Mouse (Mus musculus) gastrocnemius, postnatal 14 days (tissue): ENCODE measurements at regions not wholly inside any gene's neighbourhood (a gene's known extent, or its start where the extent isn't known, plus 50 kb on each side); places are given as distances from the start of the nearest gene placed in this dataset.

ENCODE experiments used
- DNase-seq: peaks from one replicate; pipeline ENCODE4 v3.0.0; 2021; ENCODE audit warnings: mixed read lengths
- intact Hi-C: fragments of 180-260 bp; cut with DNase I; formaldehyde crosslinking; loops from one replicate; pipeline ENCODE4 v1.15.1; 2025; ENCODE audit warnings: low total_unique reads

DNA sequence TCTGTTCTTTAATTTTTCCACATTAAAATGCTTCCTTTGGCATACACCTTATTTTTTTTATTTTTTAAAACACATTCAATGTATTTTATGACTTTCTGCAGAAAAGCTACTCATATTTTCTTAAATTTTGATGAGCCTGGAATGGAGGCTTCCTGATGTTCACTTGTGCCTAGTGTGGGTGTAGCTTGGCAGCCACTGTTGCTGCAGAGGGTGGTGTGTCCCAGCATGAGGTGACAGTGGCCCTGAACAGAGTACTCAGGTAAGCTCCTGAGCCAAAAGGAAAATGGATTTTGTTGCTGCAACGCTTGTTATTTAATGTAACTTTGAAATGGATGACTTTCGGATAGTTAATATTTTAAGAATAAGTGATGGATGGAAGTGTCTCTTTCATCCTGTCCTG lies 170.6 kb downstream of the Eipr1 start:
- DNase-seq: no peak

GRCm38 (mm10) chr12:28925206-28925605 lies 173.6 kb downstream of the Eipr1 start:
- no peak for DNase-seq
- intact Hi-C loops: no loop called here

More for the DNA sequence above, 170.6 kb downstream of the Eipr1 start:
- intact Hi-C loops: no loop called here

DNA sequence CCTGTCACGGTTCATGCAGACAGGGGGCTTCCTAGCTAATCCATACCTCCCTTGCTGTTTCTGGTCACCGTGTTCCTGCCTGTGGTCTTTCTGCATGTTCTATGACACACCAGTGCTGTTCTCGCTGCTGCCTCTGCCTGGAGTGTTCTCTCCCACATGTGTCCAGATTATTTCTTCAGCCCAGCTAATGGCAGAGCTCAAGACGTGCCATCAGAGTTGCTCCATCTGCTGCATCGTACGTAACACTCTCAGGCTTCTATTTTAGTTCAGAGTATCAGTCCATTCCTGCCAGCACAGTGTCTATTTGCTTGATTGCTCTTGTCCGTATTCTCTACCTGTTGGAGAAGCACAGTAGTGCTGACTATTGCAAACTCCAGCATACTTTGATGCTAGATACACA lies 188.3 kb downstream of the Eipr1 start:
- DNase-seq: no peak
- intact Hi-C loops: no loop called here

- intact Hi-C loops: no loop called here
Measured at GRCm38 (mm10) chr12:28948889-28949288, 197.3 kb downstream of the Eipr1 start.

DNA sequence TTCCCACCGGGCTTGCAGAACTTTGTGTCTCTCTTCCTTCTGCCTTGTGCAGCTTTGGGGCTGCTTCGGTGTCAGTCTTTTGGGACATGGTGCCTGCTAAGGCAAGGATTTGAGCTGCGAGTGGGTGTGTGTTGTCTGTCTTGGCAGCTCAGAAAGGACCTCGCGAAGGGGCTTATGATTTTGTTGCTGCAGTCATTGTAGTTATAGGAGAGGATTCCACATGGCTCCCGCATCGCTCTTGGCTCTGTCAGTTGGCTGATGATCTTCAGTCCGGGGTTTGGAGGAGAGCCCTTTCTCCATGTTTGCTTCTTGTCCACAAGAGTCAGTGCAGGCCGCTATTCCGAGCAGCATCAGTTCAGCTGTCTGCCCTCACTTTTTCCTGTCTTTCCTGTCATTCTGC lies 197.7 kb downstream of the Eipr1 start:
- intact Hi-C loops: no loop called here
- no peak for DNase-seq

More at GRCm38 (mm10) chr12:28948889-28949288, 197.3 kb downstream of the Eipr1 start:
- DNase-seq: no peak

DNA sequence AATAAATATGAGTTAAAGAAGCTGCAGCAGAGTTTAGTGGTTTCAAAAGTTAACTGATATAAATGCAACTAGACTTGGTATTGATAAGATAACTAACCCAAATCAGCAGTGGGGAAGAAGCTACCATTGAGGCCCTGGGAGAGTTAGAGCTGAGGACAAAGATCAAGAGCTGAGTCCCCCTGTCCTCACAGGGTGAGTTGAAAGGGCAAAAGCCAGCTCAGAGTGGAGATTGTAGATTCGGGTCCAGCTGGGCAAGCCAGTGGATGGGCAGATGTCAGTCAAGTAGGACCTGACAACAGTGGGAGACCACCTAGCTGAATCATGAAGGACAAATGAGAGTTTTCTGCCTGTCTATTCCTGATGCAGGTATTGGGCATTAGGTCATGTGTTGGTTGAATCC lies 205.6 kb downstream of the Eipr1 start:
- intact Hi-C loops: no loop called here
- no peak for DNase-seq

DNA sequence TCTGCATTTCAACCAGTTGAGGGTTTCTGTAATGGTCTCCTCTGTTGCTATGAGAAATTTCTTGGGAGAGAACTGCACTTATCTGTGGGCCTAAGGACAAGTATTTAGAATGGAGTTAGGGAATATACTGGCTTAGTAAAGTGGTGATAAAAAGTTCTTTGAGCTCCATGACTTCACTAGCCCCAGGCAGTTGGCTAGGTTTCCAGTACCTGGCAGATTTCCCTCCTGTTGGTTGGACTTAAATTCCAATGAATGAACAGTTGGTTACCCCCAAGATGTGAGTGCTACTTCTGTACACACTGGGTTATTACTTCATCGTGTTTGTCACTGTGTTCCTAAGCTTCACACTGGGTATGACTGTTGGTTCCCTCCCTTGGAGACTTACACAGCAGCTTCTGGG lies 207.1 kb downstream of the Eipr1 start:
- intact Hi-C loops: no loop called here
- DNase-seq: no peak

DNA sequence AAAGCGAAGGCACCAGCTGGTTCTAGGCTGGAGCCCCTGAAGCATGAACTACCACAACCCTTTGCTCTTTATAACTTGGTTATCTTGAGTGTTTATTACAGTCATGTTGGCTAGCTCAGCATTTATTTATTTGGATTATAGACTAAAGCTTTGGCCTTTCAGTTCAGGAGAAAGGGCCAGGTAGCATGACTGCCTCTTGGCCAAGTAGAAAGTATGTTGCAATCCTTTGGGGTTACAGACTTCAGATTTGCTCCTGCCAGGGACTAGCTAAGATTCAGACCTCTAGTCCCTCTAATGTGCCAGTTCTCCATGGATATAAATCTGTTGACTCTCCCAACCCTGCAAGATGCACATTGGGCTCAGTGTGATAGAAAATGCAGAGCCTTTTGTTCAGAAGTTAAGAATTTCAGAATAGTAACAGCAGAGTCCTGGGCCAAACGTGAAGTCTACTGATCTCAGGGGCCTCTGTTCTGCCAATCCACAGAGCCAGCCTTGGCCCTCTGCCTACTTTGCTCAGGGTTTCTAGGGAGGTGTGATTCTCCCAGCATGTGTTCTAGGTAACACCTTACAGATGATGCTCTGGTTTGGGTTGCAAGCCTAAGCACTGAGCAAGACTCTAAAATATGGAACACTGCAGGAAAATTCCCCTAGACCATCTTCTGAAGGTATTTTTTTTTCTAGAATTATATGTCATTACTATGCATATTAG lies 218.2 kb downstream of the Eipr1 start:
- intact Hi-C loops: no loop called here
- DNase-seq: no peak

DNA sequence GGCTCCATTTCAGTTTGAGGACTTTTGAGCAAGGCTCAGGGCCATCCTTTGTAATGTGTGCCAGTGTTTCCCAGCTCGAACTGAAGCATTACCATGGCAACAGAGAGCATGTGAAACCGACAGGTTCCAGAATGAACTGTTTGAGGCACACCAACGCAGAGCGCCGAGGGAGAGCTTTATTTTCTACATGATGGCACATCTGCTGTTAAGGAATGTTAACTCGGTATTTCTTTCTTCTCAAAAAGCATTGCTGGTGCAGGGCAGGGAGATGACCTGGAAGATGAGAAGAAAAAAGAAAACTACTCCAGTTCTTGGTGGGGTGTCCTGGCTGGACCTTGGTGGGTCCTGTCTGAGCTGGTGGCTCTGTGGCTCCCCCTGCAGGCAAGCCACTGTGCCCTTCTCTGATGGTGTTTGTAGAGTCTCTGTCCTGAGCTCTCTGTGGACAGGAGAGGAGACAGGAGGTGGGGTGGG lies 223.0 kb downstream of the Eipr1 start:
- intact Hi-C loops: no loop called here
- no peak for DNase-seq

GRCm38 (mm10) chr12:28975249-28975648 lies 223.6 kb downstream of the Eipr1 start:
- intact Hi-C loops: no loop called here
- no peak for DNase-seq

GRCm38 (mm10) chr12:28979679-28980078 lies 228.1 kb downstream of the Eipr1 start:
- no peak for DNase-seq
- intact Hi-C loops: no loop called here

DNA sequence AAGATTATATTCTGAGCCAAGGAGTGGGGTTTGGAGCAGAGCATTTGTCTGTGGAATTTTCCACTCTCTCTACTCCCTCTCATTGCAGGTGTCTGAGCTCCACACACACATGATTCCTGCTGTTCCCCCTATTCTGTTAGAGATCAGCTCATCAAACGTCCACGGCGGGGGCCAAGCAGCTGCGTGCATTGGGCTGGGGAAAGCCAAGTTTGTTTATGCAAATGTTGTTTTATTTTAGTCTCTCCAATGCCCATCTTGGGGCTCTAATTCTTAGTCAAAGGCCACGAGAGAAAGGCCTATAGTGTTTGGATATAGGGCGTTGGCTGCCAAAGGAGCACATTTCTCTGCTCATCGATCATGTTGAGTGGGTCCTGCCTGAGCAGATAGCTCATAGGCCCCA lies 234.6 kb downstream of the Eipr1 start:
- DNase-seq: no peak
- intact Hi-C loops: no loop called here

- intact Hi-C loops: no loop called here
- DNase-seq: no peak
Measured at GRCm38 (mm10) chr12:28997474-28998192, 246.0 kb downstream of the Eipr1 start.

GRCm38 (mm10) chr12:28999963-29000451 lies 248.4 kb downstream of the Eipr1 start:
- no peak for DNase-seq
- intact Hi-C loops: no loop called here

DNA sequence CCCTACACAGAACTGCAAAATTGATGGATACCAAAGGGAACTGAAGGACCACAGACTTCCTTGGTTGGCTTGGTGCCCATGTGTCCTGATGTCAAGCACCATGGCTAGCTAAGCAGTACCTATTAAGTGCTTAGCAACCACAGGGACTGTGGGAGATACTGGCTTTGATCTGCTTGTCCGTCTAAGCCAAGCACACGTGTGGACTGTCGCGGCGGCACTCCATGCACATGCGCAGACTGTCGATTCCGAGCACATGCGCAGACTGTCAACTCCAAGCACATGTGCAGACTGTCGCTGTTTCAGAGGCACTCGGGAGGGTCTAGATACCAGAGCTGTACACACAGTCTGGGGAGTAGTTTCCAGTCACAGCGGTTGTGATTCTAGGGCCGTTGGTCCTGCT lies 252.9 kb downstream of the Eipr1 start:
- intact Hi-C loops: no loop called here
- no peak for DNase-seq

DNA sequence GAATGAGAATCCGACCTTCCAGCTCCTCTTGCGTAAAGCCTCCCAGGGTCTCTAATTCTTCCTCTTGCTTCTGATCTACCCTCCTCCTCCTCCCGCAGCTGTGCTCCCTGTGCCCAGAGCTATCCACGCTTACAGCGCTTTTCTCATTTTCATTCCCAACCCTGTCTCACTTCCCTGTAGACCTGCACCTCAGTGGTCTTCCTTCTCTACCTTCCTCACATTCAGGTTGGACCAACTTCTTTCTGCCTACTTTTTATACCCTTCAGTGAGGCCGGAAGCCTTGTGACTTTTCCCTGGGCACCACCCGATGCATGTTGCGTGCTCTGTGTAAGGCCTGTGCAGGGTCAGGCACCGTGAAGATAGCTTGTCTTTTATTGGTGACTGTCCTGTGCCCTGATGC lies 263.0 kb downstream of the Eipr1 start:
- intact Hi-C loops: no loop called here
- DNase-seq: no peak

DNA sequence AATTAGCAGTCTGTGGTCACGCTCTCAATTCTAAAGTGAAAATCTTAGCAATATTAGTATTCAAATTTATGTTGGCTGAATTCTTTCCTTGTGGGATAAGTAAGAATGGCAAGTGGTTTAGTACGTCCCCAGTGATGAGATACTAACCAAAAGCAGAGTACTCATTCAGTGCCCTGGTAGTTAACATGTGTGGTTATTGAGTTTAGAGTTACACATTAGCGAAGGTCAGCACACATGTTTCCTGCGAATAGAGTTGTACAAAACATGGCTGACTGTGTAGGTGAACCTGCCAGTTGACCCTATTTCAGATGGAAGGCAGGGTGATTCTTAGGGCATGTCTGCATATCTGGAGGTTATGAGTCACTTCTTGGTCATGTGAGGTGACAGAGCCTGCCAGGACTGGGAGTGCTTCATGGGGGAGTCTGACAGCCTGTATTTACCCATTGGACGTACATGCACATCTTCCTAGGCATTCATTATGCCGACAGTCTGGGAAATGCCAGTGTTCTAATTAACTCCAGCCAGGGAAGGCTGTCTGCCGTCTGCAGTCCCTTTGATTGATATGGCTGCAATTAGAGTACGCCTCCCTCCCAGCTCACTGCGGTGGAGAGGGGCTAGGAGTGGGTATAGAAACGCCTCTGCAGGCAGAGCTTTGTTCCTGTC lies 263.7 kb downstream of the Eipr1 start:
- no peak for DNase-seq
- intact Hi-C loops: no loop called here

- intact Hi-C loops: no loop called here
- DNase-seq: no peak
Measured at GRCm38 (mm10) chr12:29021152-29021551, 269.5 kb downstream of the Eipr1 start.

DNA sequence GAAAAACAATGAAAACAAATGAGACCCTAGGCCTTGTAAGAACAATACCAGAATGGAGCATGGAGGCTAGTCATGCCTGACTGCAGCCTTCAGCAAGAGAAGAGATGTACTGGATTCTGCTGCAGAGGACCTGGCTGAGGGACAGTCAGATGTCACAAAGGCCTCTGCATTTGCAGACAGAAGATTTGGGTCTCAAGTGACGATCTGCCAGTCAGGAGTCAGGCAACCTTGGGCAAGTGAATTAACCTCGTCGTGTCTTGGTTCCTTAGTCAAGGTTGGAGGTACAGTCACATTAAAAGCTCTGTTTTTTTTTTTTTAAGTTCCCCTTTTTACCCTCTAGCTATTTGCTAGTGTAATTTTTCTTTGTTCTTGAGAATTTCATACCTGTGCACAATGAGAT lies 276.6 kb downstream of the Eipr1 start:
- intact Hi-C loops: no loop called here
- no peak for DNase-seq

DNA sequence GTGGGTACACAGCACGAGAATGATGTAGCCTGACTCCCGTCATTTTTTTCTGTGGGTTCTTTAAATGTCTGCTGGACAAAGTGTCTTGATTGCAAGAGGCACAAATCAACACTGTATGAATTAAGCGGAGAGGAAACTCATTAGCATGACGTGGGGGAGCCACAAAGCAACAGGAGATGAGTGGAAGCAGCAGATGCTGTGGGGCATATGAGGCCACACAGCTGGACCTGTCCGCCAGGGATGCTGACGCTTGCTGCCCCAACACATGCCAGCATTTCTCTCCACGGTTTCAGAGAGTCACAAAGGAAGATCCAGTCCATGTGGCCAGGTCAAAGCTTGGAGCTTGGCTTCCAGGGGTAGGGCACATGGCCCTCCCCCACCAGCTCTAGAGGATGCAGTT lies 277.9 kb downstream of the Eipr1 start:
- intact Hi-C loops: no loop called here

DNA sequence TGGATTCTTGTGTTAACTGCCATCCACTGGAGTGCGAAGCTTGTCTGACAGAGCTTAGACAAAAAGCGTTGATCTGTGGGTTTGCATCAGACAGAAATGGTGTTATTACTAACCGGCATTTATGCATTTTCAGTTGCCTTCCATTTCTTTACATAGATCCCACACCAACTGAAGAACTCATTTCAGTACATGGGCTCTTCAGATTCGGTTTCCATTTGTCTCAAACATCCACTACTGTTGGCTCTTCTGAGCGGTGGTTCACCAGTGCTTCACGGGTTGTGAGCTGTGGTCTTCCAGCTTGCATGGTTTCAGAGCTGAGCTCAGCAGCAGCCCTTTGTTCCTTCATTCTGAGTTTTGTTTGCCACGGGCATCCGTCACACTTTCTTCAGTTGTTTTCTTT lies 294.4 kb downstream of the Eipr1 start:
- intact Hi-C loops: no loop called here
- no peak for DNase-seq

More for the DNA sequence above, 277.9 kb downstream of the Eipr1 start:
- peak; percentile 14 for DNase-seq
